ENCODE assay signal across 9 mouse cellular contexts in the genomic region with DNA sequence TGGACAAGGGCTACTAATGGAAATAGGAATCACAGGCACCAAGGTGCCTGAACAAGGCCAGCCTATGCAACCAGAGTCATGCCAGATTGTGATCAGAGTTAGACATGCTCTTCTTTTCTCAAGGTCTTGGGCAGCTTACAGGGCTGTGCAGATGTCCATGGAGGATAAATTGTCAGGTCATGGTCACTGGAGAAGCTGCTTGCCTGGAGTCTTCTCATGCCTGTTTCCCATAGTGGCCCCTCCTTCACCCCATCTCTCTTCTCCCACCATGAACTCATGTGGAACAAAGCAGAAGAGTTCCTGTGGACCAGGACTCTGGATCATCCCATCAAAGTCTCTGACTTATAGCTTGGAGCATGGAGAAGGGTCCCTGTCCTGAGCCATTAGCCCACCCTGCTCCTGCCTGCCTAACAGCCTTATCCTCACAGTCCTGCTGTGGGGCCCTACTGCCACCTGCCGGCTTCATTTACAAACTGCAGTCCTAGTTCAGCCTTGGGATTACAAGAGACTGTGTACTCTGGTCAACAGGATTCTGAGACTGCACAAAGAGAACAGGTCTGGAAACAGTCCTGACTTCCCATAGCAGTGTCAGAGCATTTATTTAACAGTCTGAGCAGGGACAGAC. TPM values are rescaled to one million over a fixed set of nuclear protein-coding genes. Genes with fewer than 3 reads are reported as not detected.
A peak's percentile ranks its signal among the peaks of the same experiment; 100 is the strongest.
DNase-seq lines count a peak whose midpoint lies in the region; ATAC-seq lines count a peak whose summit lies in the region.
"Had no signal": no experiment of that assay in that cellular context is flagged by ENCODE, and none has a peak within 500 bp of the region (broad histone marks: within the 10 kb centered on the region; RNA-seq: fewer than 3 reads in every experiment).

No protein-coding gene starts in this region.

- no peaks in the 10 kb centered on the region for H3K27me3 ChIP-seq in limb, embryonic 10.5 days (ENCODE audit: low read depth, poor library complexity, severe bottlenecking)
- H3K27me3 ChIP-seq in midbrain, embryonic 15.5 days (replicated peaks): no peaks in the 10 kb centered on the region
- H3K27me3 ChIP-seq in stomach, embryonic 14.5 days (ENCODE audit: control insufficient read depth, insufficient read depth, low read length): no peaks in the 10 kb centered on the region
- H3K27me3 ChIP-seq: Patski had no signal

- ATAC-seq in midbrain, embryonic 15.5 days (replicated peaks): peak; percentile 89
- ATAC-seq in stomach, embryonic 14.5 days (ENCODE audit: insufficient number of reproducible peaks, insufficient read depth, low FRiP score, low read depth): 0 out of 2 replicates have a peak, but pooled peaks have one; percentile 23
- ATAC-seq: Patski had no signal

- peaks cover 2% of the 10 kb centered on the region; the same call in 1 of the 2 replicates for H3K36me3 ChIP-seq in limb, embryonic 10.5 days
- no peaks in the 10 kb centered on the region for H3K36me3 ChIP-seq in midbrain, embryonic 15.5 days (replicated peaks)
- H3K36me3 ChIP-seq in stomach, embryonic 14.5 days (ENCODE audit: control insufficient read depth, insufficient read depth, low read length): no peaks in the 10 kb centered on the region; the same call in 1 of the 2 replicates

- no peak overlapping the region for H3K4me2 ChIP-seq in midbrain, embryonic 15.5 days
- H3K4me2 ChIP-seq in stomach, embryonic 14.5 days (replicated peaks; ENCODE audit: low read depth, low read length): no peak overlapping the region

- H3K27ac ChIP-seq in limb, embryonic 10.5 days: no peak overlapping the region
- no peak overlapping the region for H3K27ac ChIP-seq in midbrain, embryonic 15.5 days
- H3K27ac ChIP-seq in stomach, embryonic 14.5 days (ENCODE audit: low read length): no peak overlapping the region

- WGBS in limb, embryonic 10.5 days: 5% methylated on average over 1 of the region's 1 CpGs
- 0% methylated on average over 1 of the region's 1 CpGs for WGBS in midbrain, embryonic 15.5 days
- WGBS in stomach, embryonic 14.5 days: 4% methylated on average over 1 of the region's 1 CpGs

- no peak overlapping the region for H3K4me3 ChIP-seq in limb, embryonic 10.5 days
- H3K4me3 ChIP-seq in midbrain, embryonic 15.5 days: no peak overlapping the region
- H3K4me3 ChIP-seq in stomach, embryonic 14.5 days (ENCODE audit: low read depth, low read length): no peak overlapping the region

- no peaks in the 10 kb centered on the region for H3K9me3 ChIP-seq in limb, embryonic 10.5 days (replicated peaks)
- H3K9me3 ChIP-seq in midbrain, embryonic 15.5 days: no peaks in the 10 kb centered on the region
- no peaks in the 10 kb centered on the region for H3K9me3 ChIP-seq in stomach, embryonic 14.5 days (ENCODE audit: control insufficient read depth, low read depth, low read length)

- H3K4me1 ChIP-seq in limb, embryonic 10.5 days: peaks cover 3% of the 10 kb centered on the region
- no peaks in the 10 kb centered on the region for H3K4me1 ChIP-seq in midbrain, embryonic 15.5 days
- peaks cover under 1% of the 10 kb centered on the region; the same call in 1 of the 2 replicates for H3K4me1 ChIP-seq in stomach, embryonic 14.5 days (ENCODE audit: control insufficient read depth, insufficient read depth, low read length)

- no peak overlapping the region for H3K9ac ChIP-seq in midbrain, embryonic 15.5 days
- no peak overlapping the region for H3K9ac ChIP-seq in stomach, embryonic 14.5 days (replicated peaks; ENCODE audit: low read depth, low read length)

- DNase-seq in ovary, postnatal 10 days (ENCODE audit: low spot score): peak; percentile 56
- no peak for DNase-seq in ovary, adult 18-20 months (ENCODE audit: low spot score)
- peak; percentile 78 for DNase-seq in embryo, embryonic 11 days
- DNase-seq in gastrocnemius, postnatal 25 days: peak; percentile 47
- DNase-seq in kidney, adult 8-10 months: peak; percentile 27 to 74
- peak; percentile 85 for DNase-seq in limb, embryonic 10.5 days (ENCODE audit: low spot score)

RNA-seq across cellular contexts. Expression of gene Alppl2, which starts 47.8 kb away (rescaled TPM):
- total RNA-seq in gastrocnemius, postnatal 25 days (2021): not detected
- not detected in 2 replicates for polyA plus RNA-seq in limb, embryonic 10.5 days (2016; fragmentation: Nextera tagmentation; extraction: Ambion mirVana)
- not detected in 2 replicates for polyA plus RNA-seq in midbrain, embryonic 15.5 days (2015; fragmentation: Nextera tagmentation; extraction: Ambion mirVana)
- not detected in 2 replicates for polyA plus RNA-seq in stomach, embryonic 14.5 days (2014; fragmentation: Nextera tagmentation; extraction: Ambion mirVana)
- polyA plus RNA-seq: Patski had no signal

RNA-seq across cellular contexts. Expression of gene Alpi, which starts 59.5 kb away (rescaled TPM):
- total RNA-seq in gastrocnemius, postnatal 25 days (2021): not detected
- not detected in 2 replicates for polyA plus RNA-seq in limb, embryonic 10.5 days (2016; fragmentation: Nextera tagmentation; extraction: Ambion mirVana)
- 0.09 TPM in 1 of 2 replicates, not detected in the other for polyA plus RNA-seq in midbrain, embryonic 15.5 days (2015; fragmentation: Nextera tagmentation; extraction: Ambion mirVana)
- polyA plus RNA-seq in stomach, embryonic 14.5 days (2014; fragmentation: Nextera tagmentation; extraction: Ambion mirVana): 0.61 and 1.1 TPM in 2 replicates
